Mouse (Mus musculus) stomach, postnatal 0 days (tissue): Measurements from ENCODE around the gene Chd5. TPM values are rescaled to one million over a fixed set of nuclear protein-coding genes. Genes with fewer than 3 reads are reported as not detected.

Source experiments
- ATAC-seq: fragments of 200-750 bp; cut with Nextera tagmentation; 2 replicates; pipeline ENCODE4 v1.8.0; 2017; ENCODE audit not compliant: low FRiP score, low TSS enrichment
- DNase-seq: peaks from one replicate; pipeline ENCODE4 v3.0.0-alpha.2; 2016; ENCODE audit warnings: low spot score
- H3K27ac ChIP-seq: fragments of 300-500 bp; sonication (generic); replicated peaks from 2 replicates; pipeline ENCODE4 v1.5.1; 2014; ENCODE audit warnings: mild to moderate bottlenecking, control low read depth
- H3K27me3 ChIP-seq: fragments of 300-500 bp; sonication (generic); 2 replicates; pipeline ENCODE4 v1.6.1; 2014; ENCODE audit warnings: low read length; ENCODE audit not compliant: control insufficient read depth, insufficient read depth
- H3K36me3 ChIP-seq: fragments of 300-500 bp; sonication (generic); 2 replicates; pipeline ENCODE4 v1.6.1; 2014; ENCODE audit warnings: low read length, mixed read lengths; ENCODE audit not compliant: control insufficient read depth, insufficient read depth
- H3K4me1 ChIP-seq: fragments of 300-500 bp; sonication (generic); replicated peaks from 2 replicates; pipeline ENCODE4 v1.6.1; 2014; ENCODE audit warnings: antibody characterized with exemption; ENCODE audit not compliant: control insufficient read depth, insufficient read depth
- H3K4me2 ChIP-seq: fragments of 300-500 bp; sonication (generic); replicated peaks from 2 replicates; pipeline ENCODE4 v1.6.1; 2014; ENCODE audit warnings: low read depth, mild to moderate bottlenecking, control low read depth, moderate library complexity
- H3K4me3 ChIP-seq: fragments of 300-500 bp; sonication (generic); 2 replicates; pipeline ENCODE4 v1.5.1; 2014; ENCODE audit warnings: low read depth, low read length, control low read depth
- H3K9ac ChIP-seq: fragments of 300-500 bp; sonication (generic); 2 replicates; pipeline ENCODE4 v1.6.1; 2014; ENCODE audit warnings: mild to moderate bottlenecking, low read length, control low read depth, mixed read lengths
- H3K9me3 ChIP-seq: fragments of 300-500 bp; sonication (generic); 2 replicates; pipeline ENCODE4 v1.6.1; 2016; ENCODE audit warnings: low read length; ENCODE audit not compliant: control insufficient read depth
- CTCF ChIP-seq: IDR thresholded peaks from 2 replicates; pipeline ENCODE4 v1.5.1; 2016; ENCODE audit warnings: antibody characterized with exemption, low read depth, mild to moderate bottlenecking, moderate library complexity
- EP300 ChIP-seq: optimal IDR thresholded peaks from 2 replicates; pipeline ENCODE3; 2016; ENCODE audit warnings: antibody characterized with exemption
- WGBS: fragments of 180-500 bp; shearing (Covaris S2); extraction: QIAGEN DNeasy Blood & Tissue Kit; methylation state at CpG from one replicate; pipeline ENCODE4 v1.1.7; 2014; 5-methylcytosine and 5-hydroxymethylcytosine counted together
- polyA plus RNA-seq: library from polyadenylated mRNA; unstranded; fragments of >200 nt; fragmentation: Nextera tagmentation; extraction: Ambion mirVana; gene quantifications from 2 replicates; pipeline ENCODE4 v1.2.1, GENCODE M21; 2015

Chd5 gene
- polyA plus RNA-seq, 1 experiment from 2014 or later, result 1.9 TPM

DNA sequence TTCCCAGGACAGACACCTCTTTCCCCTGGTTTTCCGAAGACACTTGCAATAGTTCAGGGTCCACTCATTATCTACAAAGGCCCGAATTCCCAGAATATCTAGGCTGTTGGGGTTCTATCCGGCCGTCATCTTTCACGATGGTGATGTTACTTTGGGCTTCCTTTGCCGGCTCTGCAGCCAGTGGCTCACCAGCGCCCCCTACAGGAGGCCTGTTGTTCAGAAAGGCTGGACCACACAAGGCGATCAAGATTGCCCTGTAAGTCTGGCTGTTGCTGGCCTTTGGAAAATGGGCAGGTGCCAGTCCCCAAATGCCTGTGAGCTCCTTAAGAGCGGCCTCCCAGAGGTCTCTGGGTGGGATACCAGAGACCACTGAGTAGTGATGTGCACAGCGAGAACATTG lies 96.8 kb downstream of the Chd5 start:
- WGBS, result 12% methylated on average over 10 of the region's 10 CpGs
- H3K4me2 ChIP-seq, result peak overlapping the region; percentile 49
- H3K4me1 ChIP-seq, result no peaks in the 10 kb centered on the region
- H3K9me3 ChIP-seq, result no peaks in the 10 kb centered on the region
- peak; percentile 75 for DNase-seq
- peak overlapping the region; percentile 12; the same call in 1 of the 2 replicates for H3K4me3 ChIP-seq
- H3K27ac ChIP-seq, result no peak overlapping the region
- no peak overlapping the region for H3K9ac ChIP-seq
- TF ChIP-seq EP300, result no peak
- TF ChIP-seq CTCF, result peak; percentile 87
- no peaks in the 10 kb centered on the region for H3K27me3 ChIP-seq
- H3K36me3 ChIP-seq, result no peaks in the 10 kb centered on the region
- ATAC-seq, result peak; percentile 59; the same call in 1 of the 2 replicates

Other genes with a start within 250 kb of the Chd5 start
- gene Tnfrsf25, start 222.7 kb upstream of the Chd5 start, polyA plus RNA-seq, result 0.49 and 0.96 TPM in 2 replicates
- 13.8 and 14.4 TPM in 2 replicates for gene Espn, start 186.3 kb upstream of the Chd5 start, polyA plus RNA-seq
- 0.52 and 0.87 TPM in 2 replicates for gene Hes2, start 179.8 kb upstream of the Chd5 start, polyA plus RNA-seq
- 51.7 and 55.0 TPM in 2 replicates for gene Acot7, start 160.5 kb upstream of the Chd5 start, polyA plus RNA-seq
- gene Gpr153, start 64.4 kb upstream of the Chd5 start, polyA plus RNA-seq, result 6.9 and 8.4 TPM in 2 replicates
- gene Hes3, start 47.0 kb upstream of the Chd5 start, polyA plus RNA-seq, result not detected in 2 replicates
- 9.6 and 10.2 TPM in 2 replicates for gene Icmt, start 41.4 kb upstream of the Chd5 start, polyA plus RNA-seq
- gene Rnf207, start 19.7 kb upstream of the Chd5 start, polyA plus RNA-seq, result 0.40 and 0.46 TPM in 2 replicates
- 351 and 372 TPM in 2 replicates for gene Rpl22, start 12.9 kb upstream of the Chd5 start, polyA plus RNA-seq
- gene Nphp4, start 138.1 kb downstream of the Chd5 start, polyA plus RNA-seq, result 0.48 and 0.58 TPM in 2 replicates
- 1.2 and 1.3 TPM in 2 replicates for gene Kcnab2, start 139.2 kb downstream of the Chd5 start, polyA plus RNA-seq